Mouse (Mus musculus) brain, embryonic 14.5 days (tissue): ENCODE measurements around the gene B3galt1.

ENCODE experiments used
- CTCF ChIP-seq: fragments of 200-500 bp; IDR thresholded peaks from 2 replicates; pipeline ENCODE4 v1.5.1; 2012; ENCODE audit warnings: inconsistent platforms, mild to moderate bottlenecking, moderate library complexity, borderline replicate concordance; ENCODE audit not compliant: insufficient read depth, insufficient read length; ENCODE audit errors: extremely low read depth
- POLR2A ChIP-seq: fragments of 200-500 bp; IDR thresholded peaks from 2 replicates; pipeline ENCODE4 v1.6.1; 2012; ENCODE audit warnings: mild to moderate bottlenecking, inconsistent platforms, borderline replicate concordance; ENCODE audit not compliant: poor library complexity, insufficient read depth, insufficient read length, severe bottlenecking; ENCODE audit errors: extremely low read depth

DNA sequence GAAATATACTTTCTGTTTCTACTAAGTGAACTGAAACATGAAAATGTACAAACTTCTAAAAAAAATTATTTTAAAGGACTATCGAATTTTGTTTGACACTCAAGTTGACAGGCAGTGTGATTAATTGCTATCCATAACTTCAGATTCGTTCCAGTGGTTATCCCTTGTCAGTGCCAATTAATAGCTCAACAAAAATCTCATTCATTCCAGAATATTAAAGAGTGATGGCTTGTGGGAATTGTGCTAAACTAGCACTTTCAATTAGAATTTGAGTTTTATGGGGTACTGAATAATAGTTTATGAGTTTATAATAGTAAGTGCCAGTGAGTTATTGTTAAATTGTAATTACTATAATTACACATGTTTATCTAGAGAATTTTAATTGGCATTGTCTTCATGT, 250.5 kb downstream of the B3galt1 start:
- no peak for TF ChIP-seq CTCF
- TF ChIP-seq POLR2A = no peak
